In the genomic region with DNA sequence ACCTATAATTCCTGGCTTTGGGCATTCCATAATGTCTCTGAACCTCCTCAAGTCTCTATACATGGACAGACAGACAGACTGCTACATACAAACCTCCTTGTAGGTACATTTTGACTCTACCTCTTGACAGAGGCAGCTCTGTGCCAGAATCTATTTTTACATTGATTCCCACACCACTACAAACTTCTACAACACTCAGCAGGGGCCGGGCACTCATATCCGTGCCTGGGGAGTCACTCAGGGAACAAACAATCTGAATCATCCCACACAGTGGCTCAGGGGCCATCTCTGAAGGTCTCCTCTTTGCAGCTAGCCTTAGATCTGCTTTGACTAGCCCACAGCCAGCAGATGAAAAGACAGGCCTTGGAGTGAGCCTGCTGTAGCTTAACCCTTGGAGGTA, we compare ENCODE assay signal across 26 mouse cellular contexts.
DNase-seq lines count a peak whose midpoint lies in the region; ATAC-seq and TF ChIP-seq lines count a peak whose summit lies in the region.
"Had no signal": no experiment of that assay in that cellular context is flagged by ENCODE, and none has a peak within 500 bp of the region (broad histone marks: within the 10 kb centered on the region; RNA-seq: fewer than 3 reads in every experiment).

No protein-coding gene starts in this region.

- H3K79me2 ChIP-seq in heart, adult 2 months (replicated peaks; ENCODE audit: control insufficient read depth, insufficient read depth, low read length) = no peaks in the 10 kb centered on the region

- H3K4me3 ChIP-seq in heart, adult 2 months = no peak overlapping the region
- no peak overlapping the region for H3K4me3 ChIP-seq in heart, embryonic 14.5 days (ENCODE audit: control insufficient read depth in 1 of 2, insufficient read depth in 1 of 2, low read depth in 1 of 2, low read length in 2 of 2)
- no peak overlapping the region for H3K4me3 ChIP-seq in heart, embryonic 11.5 days (ENCODE audit: low read depth, low read length)
- no peak overlapping the region for H3K4me3 ChIP-seq in heart, embryonic 16.5 days (ENCODE audit: low read length)
- H3K4me3 ChIP-seq in cerebellum, adult 2 months (replicated peaks; ENCODE audit: insufficient read depth, low read depth, low read length) = no peak overlapping the region
- H3K4me3 ChIP-seq: forebrain, embryonic 10.5 days; forebrain, embryonic 13.5 days; hindbrain, embryonic 12.5 days; hindbrain, embryonic 15.5 days had no signal

- intact Hi-C loops in heart, adult 2 months (cut with DNase I) = no loop called here

- no peaks in the 10 kb centered on the region for H3K27me3 ChIP-seq in heart, adult 2 months (ENCODE audit: control insufficient read depth, insufficient read depth, low read length)
- H3K27me3 ChIP-seq in heart, embryonic 14.5 days (ENCODE audit: control insufficient read depth, insufficient read depth, low read length) = no peaks in the 10 kb centered on the region
- H3K27me3 ChIP-seq in heart, embryonic 11.5 days (ENCODE audit: control insufficient read depth, insufficient read depth, low read length) = no peaks in the 10 kb centered on the region
- H3K27me3 ChIP-seq in heart, embryonic 16.5 days (ENCODE audit: control insufficient read depth, insufficient read depth, low read length) = no peaks in the 10 kb centered on the region
- H3K27me3 ChIP-seq in cerebellum, adult 2 months (ENCODE audit: control insufficient read depth, insufficient read depth, low read length) = no peaks in the 10 kb centered on the region
- H3K27me3 ChIP-seq: CH12.LX; forebrain, embryonic 13.5 days; hindbrain, embryonic 12.5 days; hindbrain, embryonic 15.5 days; Patski had no signal

- H3K27ac ChIP-seq in heart, adult 2 months = no peak overlapping the region
- H3K27ac ChIP-seq in heart, embryonic 14.5 days (replicated peaks in 1 of 2; ENCODE audit: control insufficient read depth in 1 of 2, insufficient read depth in 1 of 2, low read depth in 2 of 2, low read length in 2 of 2) = peak overlapping the region; percentile 35 to 49
- no peak overlapping the region for H3K27ac ChIP-seq in heart, embryonic 11.5 days (ENCODE audit: low read depth, low read length)
- peak overlapping the region; percentile 37 for H3K27ac ChIP-seq in heart, embryonic 16.5 days (ENCODE audit: low read length)
- no peak overlapping the region for H3K27ac ChIP-seq in cerebellum, adult 2 months (ENCODE audit: insufficient read depth, low read length)
- H3K27ac ChIP-seq: forebrain, embryonic 10.5 days; forebrain, embryonic 13.5 days; hindbrain, embryonic 12.5 days; hindbrain, embryonic 15.5 days had no signal

- TF ChIP-seq EP300 in heart, adult 2 months (IDR thresholded peaks at IDR 0.05; ENCODE audit: insufficient read depth, low read depth, low read length) = no peak

- no peak overlapping the region for H3K9ac ChIP-seq in heart, adult 2 months (ENCODE audit: low read depth, low read length)
- no peak overlapping the region for H3K9ac ChIP-seq in heart, embryonic 14.5 days (ENCODE audit: low read length)
- no peak overlapping the region for H3K9ac ChIP-seq in heart, embryonic 11.5 days (ENCODE audit: low read depth, low read length)
- no peak overlapping the region for H3K9ac ChIP-seq in heart, embryonic 16.5 days (ENCODE audit: low read length)
- H3K9ac ChIP-seq: forebrain, embryonic 13.5 days; hindbrain, embryonic 12.5 days; hindbrain, embryonic 15.5 days had no signal

- H3K4me1 ChIP-seq in heart, adult 2 months (ENCODE audit: control insufficient read depth, insufficient read depth, low read length) = no peaks in the 10 kb centered on the region; the same call in 1 of the 2 replicates
- H3K4me1 ChIP-seq in heart, embryonic 14.5 days (ENCODE audit: control insufficient read depth in 2 of 2, insufficient read depth in 2 of 2, low read length in 2 of 2) = peaks cover 3 to 8% of the 10 kb centered on the region in 2 experiments; a peak in 3 of 4 replicates
- 0 out of 2 replicates have a peak, but pooled peaks cover 4% of the 10 kb centered on the region for H3K4me1 ChIP-seq in heart, embryonic 11.5 days (ENCODE audit: control insufficient read depth, insufficient read depth, low read length)
- peaks cover 3% of the 10 kb centered on the region for H3K4me1 ChIP-seq in heart, embryonic 16.5 days (ENCODE audit: control insufficient read depth, insufficient read depth, low read length)
- H3K4me1 ChIP-seq in cerebellum, adult 2 months (ENCODE audit: control insufficient read depth, insufficient read depth, low read length) = no peaks in the 10 kb centered on the region
- H3K4me1 ChIP-seq: forebrain, embryonic 10.5 days; forebrain, embryonic 13.5 days; hindbrain, embryonic 12.5 days; hindbrain, embryonic 15.5 days had no signal

- peak; percentile 72 for ATAC-seq in heart, embryonic 14.5 days (ENCODE audit: insufficient number of reproducible peaks, insufficient read depth, low FRiP score, low read depth)
- ATAC-seq in heart, embryonic 11.5 days (replicated peaks; ENCODE audit: insufficient number of reproducible peaks, low FRiP score, low TSS enrichment) = no peak
- peak; percentile 76 for ATAC-seq in heart, embryonic 16.5 days (replicated peaks; ENCODE audit: extremely low read depth, insufficient read depth, low FRiP score)
- ATAC-seq: forebrain, embryonic 13.5 days; forebrain, embryonic 16.5 days; intestine, postnatal 0 days; Patski had no signal

- H3K36me3 ChIP-seq in heart, adult 2 months (ENCODE audit: control insufficient read depth, insufficient read depth, low read length) = no peaks in the 10 kb centered on the region
- H3K36me3 ChIP-seq in heart, embryonic 14.5 days (ENCODE audit: control insufficient read depth, insufficient read depth, low read length) = no peaks in the 10 kb centered on the region
- H3K36me3 ChIP-seq in heart, embryonic 11.5 days (ENCODE audit: control insufficient read depth, insufficient read depth, low read length) = no peaks in the 10 kb centered on the region
- no peaks in the 10 kb centered on the region for H3K36me3 ChIP-seq in heart, embryonic 16.5 days (ENCODE audit: control insufficient read depth, insufficient read depth)
- H3K36me3 ChIP-seq: forebrain, embryonic 10.5 days; G1E; hindbrain, embryonic 12.5 days; hindbrain, embryonic 15.5 days had no signal

- 54% methylated on average over 2 of the region's 2 CpGs for WGBS in heart, adult 2 months
- WGBS in heart, embryonic 14.5 days = 20% methylated on average over 2 of the region's 2 CpGs
- 40% methylated on average over 2 of the region's 2 CpGs for WGBS in heart, embryonic 11.5 days (ENCODE audit: insufficient replicate concordance)
- WGBS in heart, embryonic 16.5 days = 33% methylated on average over 2 of the region's 2 CpGs
- 72% methylated on average over 2 of the region's 2 CpGs for WGBS in cerebellum, adult 2 months

- H3K4me2 ChIP-seq in heart, embryonic 14.5 days (ENCODE audit: low read length) = no peak overlapping the region
- H3K4me2 ChIP-seq in heart, embryonic 11.5 days = no peak overlapping the region
- H3K4me2 ChIP-seq in heart, embryonic 16.5 days (ENCODE audit: low read depth, low read length) = no peak overlapping the region
- H3K4me2 ChIP-seq: forebrain, embryonic 13.5 days; hindbrain, embryonic 12.5 days; hindbrain, embryonic 15.5 days had no signal

- peak; percentile 1 for DNase-seq in heart, adult 8-10 months (ENCODE audit: low spot score)
- DNase-seq in heart, adult 2 months = no peak
- peak; percentile 23 for DNase-seq in heart, postnatal 4 days
- DNase-seq in cerebellum, adult 2 months = no peak
- DNase-seq: adrenal gland, adult 2 months; adrenal gland, postnatal 14 days; B cell, adult 2 months; cerebellum, adult 11 months; cerebellum, adult 8-10 months; cerebellum, postnatal 10 days; cerebellum, postnatal 36 days; gastrocnemius, postnatal 10 days; gastrocnemius, postnatal 36 days; kidney, adult 2 months had no signal

- no peak for TF ChIP-seq CTCF in heart, adult 2 months (IDR thresholded peaks at IDR 0.05)
- TF ChIP-seq CTCF in cerebellum, adult 2 months (IDR thresholded peaks at IDR 0.05; ENCODE audit: borderline replicate concordance, insufficient read depth, low read depth, low read length) = no peak

- H3K9me3 ChIP-seq in heart, embryonic 14.5 days (ENCODE audit: control insufficient read depth, low read length) = 0 out of 2 replicates have a peak, but pooled peaks cover 2% of the 10 kb centered on the region
- no peaks in the 10 kb centered on the region for H3K9me3 ChIP-seq in heart, embryonic 11.5 days (replicated peaks; ENCODE audit: control insufficient read depth, low read length)
- no peaks in the 10 kb centered on the region; the same call in 1 of the 2 replicates for H3K9me3 ChIP-seq in heart, embryonic 16.5 days (replicated peaks; ENCODE audit: control insufficient read depth, low read length)
- H3K9me3 ChIP-seq: forebrain, embryonic 10.5 days; forebrain, embryonic 13.5 days; hindbrain, embryonic 12.5 days; hindbrain, embryonic 15.5 days had no signal

- TF ChIP-seq POLR2A in heart, adult 2 months (IDR thresholded peaks at IDR 0.05; ENCODE audit: insufficient read depth, low read depth, low read length) = no peak
- no peak for TF ChIP-seq POLR2A in cerebellum, adult 2 months (IDR thresholded peaks at IDR 0.05; ENCODE audit: borderline replicate concordance, insufficient read depth, low read length)

Comparison
In these comparisons a context has a peak if more than half of its experiments do, and no peak if none do; other contexts are left out.
1. DNase-seq: peak in heart, adult 8-10 months (single experiment) and heart, postnatal 4 days (single experiment); none in heart, adult 2 months (0 of 2) and cerebellum, adult 2 months (0 of 2).
2. H3K27ac ChIP-seq: peak in heart, embryonic 14.5 days (2 of 2) and heart, embryonic 16.5 days (single experiment); none in heart, adult 2 months (single experiment), heart, embryonic 11.5 days (single experiment) and cerebellum, adult 2 months (single experiment).